Mouse (Mus musculus): ENCODE results near the gene Iqcb1. TPM values are rescaled to one million over a fixed set of nuclear protein-coding genes. Genes with fewer than 3 reads are reported as not detected.

Gene Iqcb1
- polyA plus RNA-seq, 1 experiment, result 28.9 TPM

DNA sequence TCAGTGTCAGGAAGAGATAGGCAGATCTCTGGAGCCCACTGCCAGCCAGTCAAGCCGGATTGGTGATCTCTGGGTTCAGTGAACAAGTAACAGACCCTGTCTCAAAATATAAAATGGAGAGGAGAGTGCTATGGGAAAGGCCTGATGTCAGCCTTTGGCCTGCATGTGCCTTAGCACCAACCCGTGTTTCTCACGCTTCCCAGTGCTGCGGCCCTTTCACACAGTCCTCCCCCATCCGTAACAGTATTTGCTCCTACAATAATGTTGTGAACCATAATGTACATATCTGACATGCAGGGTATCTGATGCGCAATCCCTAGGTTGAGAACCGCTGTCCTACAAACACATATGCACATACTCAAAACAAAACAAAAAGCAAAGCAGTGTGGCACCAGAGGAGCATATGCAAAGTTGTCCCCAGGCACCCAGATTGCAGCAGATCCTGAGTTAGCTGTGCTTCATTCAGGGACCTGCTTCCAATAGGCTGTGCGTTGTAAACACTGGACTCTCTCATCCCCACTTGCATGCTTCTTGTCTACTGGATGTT lies 93.0 kb downstream of the Iqcb1 start:
- peaks cover 4% of the 10 kb centered on the region; the same call in 1 of the 2 replicates for H3K4me1 ChIP-seq (ENCODE audit: control insufficient read depth, insufficient read depth, low read length)
- no peak overlapping the region for H3K4me3 ChIP-seq (ENCODE audit: insufficient read depth, low read length)
- H3K27ac ChIP-seq (ENCODE audit: insufficient read depth, low read length), result no peak overlapping the region
- TF ChIP-seq CTCF (IDR thresholded peaks at IDR 0.05; ENCODE audit: extremely low read depth, insufficient read depth, low read length), result no peak

DNA sequence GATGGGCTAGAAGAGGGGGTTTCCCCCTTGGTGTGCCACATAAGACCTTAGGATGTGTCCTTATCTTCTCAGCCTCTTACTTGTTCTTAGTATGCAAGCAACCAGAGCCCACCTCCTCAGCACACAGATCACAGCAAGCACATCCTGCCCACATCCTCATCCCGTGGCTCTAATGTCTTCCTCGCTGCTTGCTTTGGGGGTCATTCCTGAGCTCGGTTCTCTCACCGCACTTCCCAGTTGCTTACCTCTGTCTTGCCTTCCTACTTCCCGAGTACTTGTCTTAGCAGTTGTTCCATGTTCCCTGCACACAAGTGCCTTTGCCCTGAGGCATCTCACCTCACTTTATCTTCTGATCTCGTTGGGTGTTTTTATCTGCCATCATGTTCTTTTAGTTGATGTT lies 93.8 kb downstream of the Iqcb1 start:
- Histone ChIP-seq H3K27ac (ENCODE audit: insufficient read depth, low read length) (no peak overlapping the region), H3K4me1 (ENCODE audit: control insufficient read depth, insufficient read depth, low read length) (peaks cover 4% of the 10 kb centered on the region; the same call in 1 of the 2 replicates), H3K4me3 (ENCODE audit: insufficient read depth, low read length) (no peak overlapping the region)
- TF ChIP-seq POLR2A (IDR thresholded peaks at IDR 0.05; ENCODE audit: extremely low read depth, insufficient read depth, low read length) (no peak), CTCF (IDR thresholded peaks at IDR 0.05; ENCODE audit: extremely low read depth, insufficient read depth, low read length) (no peak)

Other genes starting within 250 kb of the Iqcb1 start
- gene Cd86, start 162.3 kb upstream of the Iqcb1 start, polyA plus RNA-seq (2012; rRNA removed), result 2.7 and 3.2 TPM in 2 replicates
- gene Ildr1, start 134.4 kb upstream of the Iqcb1 start, polyA plus RNA-seq (2012; rRNA removed), result 0.36 and 0.42 TPM in 2 replicates
- 35.9 and 39.5 TPM in 2 replicates for gene Slc15a2, start 43.4 kb upstream of the Iqcb1 start, polyA plus RNA-seq (2012; rRNA removed)
- gene Eaf2, start 46.6 kb downstream of the Iqcb1 start, polyA plus RNA-seq (2012; rRNA removed), result 1.3 and 1.4 TPM in 2 replicates
- gene Golgb1, start 46.8 kb downstream of the Iqcb1 start, polyA plus RNA-seq (2012; rRNA removed), result 56.0 and 63.5 TPM in 2 replicates
- gene Hcls1, start 106.6 kb downstream of the Iqcb1 start, polyA plus RNA-seq (2012; rRNA removed), result 6.1 and 7.6 TPM in 2 replicates
- gene Fbxo40, start 162.1 kb downstream of the Iqcb1 start, polyA plus RNA-seq (2012; rRNA removed), result 0.10 and 0.15 TPM in 2 replicates
- 1.4 TPM in 2 replicates for gene Polq, start 183.4 kb downstream of the Iqcb1 start, polyA plus RNA-seq (2012; rRNA removed)